ENCODE assay signal across 31 mouse cellular contexts in the genomic region with DNA sequence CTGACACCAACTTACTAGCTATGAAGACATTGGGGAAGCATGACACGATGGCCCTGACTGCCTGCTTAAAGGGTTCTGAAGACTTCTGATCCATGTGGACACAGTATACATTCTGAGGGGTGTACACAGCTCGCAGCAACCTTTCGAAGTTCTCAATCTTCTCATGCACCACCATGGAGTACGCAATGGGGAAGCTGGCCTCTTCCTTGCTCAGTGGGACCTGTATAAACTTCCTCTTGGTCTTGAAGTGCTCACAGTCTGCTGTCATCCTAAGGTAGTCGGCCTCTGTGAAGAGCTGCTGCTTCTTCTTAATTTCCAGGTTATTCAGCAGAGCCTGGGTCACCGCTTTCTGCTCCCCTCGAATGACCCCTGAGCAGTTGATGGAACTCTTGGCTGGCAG. TPM values are rescaled to one million over a fixed set of nuclear protein-coding genes. Genes with fewer than 3 reads are reported as not detected.
DNase-seq lines count a peak whose midpoint lies in the region; ATAC-seq lines count a peak whose summit lies in the region.
"Had no signal": no experiment of that assay in that cellular context is flagged by ENCODE, and none has a peak within 500 bp of the region (broad histone marks: within the 10 kb centered on the region; RNA-seq: fewer than 3 reads in every experiment).

No protein-coding gene starts in this region.

- no peak for ATAC-seq in kidney, embryonic 16.5 days (ENCODE audit: low FRiP score, low TSS enrichment)
- peak; percentile 62 for ATAC-seq in granulocyte monocyte progenitor cell, adult 5-6 weeks (replicated peaks; ENCODE audit: poor library complexity, severe bottlenecking)
- ATAC-seq in megakaryocyte progenitor cell, adult 5-6 weeks (replicated peaks; ENCODE audit: poor library complexity): peak; percentile 57
- ATAC-seq in stomach, embryonic 16.5 days (ENCODE audit: insufficient read depth, low FRiP score): no peak
- ATAC-seq: CD4-positive, CD25-positive, alpha-beta regulatory T cell, adult 4 months; forebrain, embryonic 14.5 days; forebrain, postnatal 0 days; hindbrain, embryonic 16.5 days had no signal

- peaks cover 10% of the 10 kb centered on the region for H3K4me1 ChIP-seq in kidney, embryonic 16.5 days (ENCODE audit: insufficient read depth, low read length)
- H3K4me1 ChIP-seq in stomach, embryonic 16.5 days (ENCODE audit: control insufficient read depth, insufficient read depth, low read length): no peaks in the 10 kb centered on the region
- H3K4me1 ChIP-seq: embryonic facial prominence, embryonic 12.5 days; embryonic facial prominence, embryonic 15.5 days; hindbrain, embryonic 10.5 days; hindbrain, embryonic 13.5 days had no signal

- DNase-seq in kidney, adult 11 months: no peak
- no peak for DNase-seq in lung, postnatal 10 days
- no peak for DNase-seq in thymus, postnatal 10 days (ENCODE audit: low spot score in 2 of 2)
- DNase-seq in ovary, postnatal 14 days (ENCODE audit: low spot score): no peak
- DNase-seq: adrenal gland, adult 8-10 months; adrenal gland, postnatal 25 days; cerebellum, adult 18-20 months; cerebellum, adult 9-10 months; cerebellum, postnatal 14 days; forebrain, postnatal 0 days; gastrocnemius, postnatal 25 days; heart, postnatal 36 days had no signal

- H3K4me3 ChIP-seq in kidney, embryonic 16.5 days (ENCODE audit: low read length): no peak overlapping the region
- no peak overlapping the region; the same call in 1 of the 2 replicates for H3K4me3 ChIP-seq in stomach, embryonic 16.5 days (replicated peaks; ENCODE audit: low read length)
- H3K4me3 ChIP-seq: embryonic facial prominence, embryonic 12.5 days; embryonic facial prominence, embryonic 15.5 days; hindbrain, embryonic 10.5 days; hindbrain, embryonic 13.5 days had no signal

- 86% methylated on average over 7 of the region's 7 CpGs for WGBS in kidney, embryonic 16.5 days
- 91% methylated on average over 7 of the region's 7 CpGs for WGBS in stomach, embryonic 16.5 days

- no peak overlapping the region for H3K4me2 ChIP-seq in kidney, embryonic 16.5 days (replicated peaks; ENCODE audit: low read depth, low read length)
- H3K4me2 ChIP-seq in stomach, embryonic 16.5 days (ENCODE audit: low read depth, low read length): 0 out of 2 replicates have a peak overlapping the region, but pooled peaks have one; percentile 31
- H3K4me2 ChIP-seq: embryonic facial prominence, embryonic 12.5 days; embryonic facial prominence, embryonic 15.5 days; heart, embryonic 11.5 days; hindbrain, embryonic 13.5 days had no signal

- 0 out of 2 replicates have a peak overlapping the region, but pooled peaks have one; percentile 25 for H3K27ac ChIP-seq in kidney, embryonic 16.5 days (ENCODE audit: low read length)
- H3K27ac ChIP-seq in stomach, embryonic 16.5 days (ENCODE audit: low read length): no peak overlapping the region
- H3K27ac ChIP-seq: embryonic facial prominence, embryonic 12.5 days; embryonic facial prominence, embryonic 15.5 days; hindbrain, embryonic 10.5 days; hindbrain, embryonic 13.5 days had no signal

- no peaks in the 10 kb centered on the region for H3K9me3 ChIP-seq in kidney, embryonic 16.5 days (ENCODE audit: low read length)
- no peaks in the 10 kb centered on the region for H3K9me3 ChIP-seq in stomach, embryonic 16.5 days (replicated peaks; ENCODE audit: control insufficient read depth, low read length)
- H3K9me3 ChIP-seq: embryonic facial prominence, embryonic 12.5 days; embryonic facial prominence, embryonic 15.5 days; hindbrain, embryonic 13.5 days had no signal

- no peak overlapping the region for H3K9ac ChIP-seq in kidney, embryonic 16.5 days (replicated peaks; ENCODE audit: low read length)
- no peak overlapping the region for H3K9ac ChIP-seq in stomach, embryonic 16.5 days (ENCODE audit: low read length)
- H3K9ac ChIP-seq: embryonic facial prominence, embryonic 12.5 days; embryonic facial prominence, embryonic 15.5 days; forebrain, postnatal 0 days; hindbrain, embryonic 13.5 days had no signal

- no peaks in the 10 kb centered on the region for H3K27me3 ChIP-seq in kidney, embryonic 16.5 days (ENCODE audit: insufficient read depth, low read length)
- H3K27me3 ChIP-seq in stomach, embryonic 16.5 days (ENCODE audit: control insufficient read depth, insufficient read depth, low read length): no peaks in the 10 kb centered on the region
- H3K27me3 ChIP-seq: embryonic facial prominence, embryonic 12.5 days; embryonic facial prominence, embryonic 15.5 days; hindbrain, embryonic 13.5 days had no signal

- no peaks in the 10 kb centered on the region for H3K36me3 ChIP-seq in kidney, embryonic 16.5 days (ENCODE audit: insufficient read depth, low read length)
- H3K36me3 ChIP-seq in stomach, embryonic 16.5 days (ENCODE audit: control insufficient read depth, insufficient read depth, low read length): no peaks in the 10 kb centered on the region
- H3K36me3 ChIP-seq: embryonic facial prominence, embryonic 12.5 days; embryonic facial prominence, embryonic 15.5 days; hindbrain, embryonic 10.5 days; hindbrain, embryonic 13.5 days had no signal

RNA-seq across cellular contexts. Expression of gene Gcnt3, which starts 3.2 kb away (rescaled TPM):
- 1.5 and 1.7 TPM in 2 replicates for polyA plus RNA-seq in kidney, embryonic 16.5 days (2015; fragmentation: Nextera tagmentation; extraction: Ambion mirVana)
- total RNA-seq in granulocyte monocyte progenitor cell, adult 5-6 weeks (2014; fragmentation: Nextera tagmentation): not detected in 2 replicates
- total RNA-seq in granulocyte monocyte progenitor cell, adult 5-6 weeks (2017): not detected in 2 replicates
- not detected in 2 replicates for total RNA-seq in megakaryocyte progenitor cell, adult 5-6 weeks (2015)
- not detected in 2 replicates for total RNA-seq in megakaryocyte progenitor cell, adult 5-6 weeks (2017)
- 16.9 and 28.7 TPM in 2 replicates for polyA plus RNA-seq in stomach, embryonic 16.5 days (2015; fragmentation: Nextera tagmentation; extraction: Ambion mirVana)
- total RNA-seq: adrenal gland, adult 8-10 months; adrenal gland, postnatal 25 days; forebrain, postnatal 0 days; gastrocnemius, adult 8-10 months; gastrocnemius, postnatal 25 days; heart, postnatal 36 days; MEL had no signal
- polyA plus RNA-seq: brain, embryonic 14.5 days; CD4-positive, CD25-positive, alpha-beta regulatory T cell, adult 4 months; embryonic facial prominence, embryonic 12.5 days; forebrain, embryonic 11.5 days; forebrain, embryonic 14.5 days; forebrain, postnatal 0 days; frontal cortex, adult 2 months; gonadal fat pad, adult 2 months; heart, embryonic 11.5 days; heart, embryonic 14.5 days; hindbrain, embryonic 10.5 days; hindbrain, embryonic 13.5 days; hindbrain, embryonic 16.5 days had no signal

RNA-seq across cellular contexts. Expression of gene Gtf2a2, which starts 22.4 kb away (rescaled TPM):
- polyA plus RNA-seq in kidney, embryonic 16.5 days (2015; fragmentation: Nextera tagmentation; extraction: Ambion mirVana): 174 and 181 TPM in 2 replicates
- 92.2 and 108 TPM in 2 replicates for total RNA-seq in granulocyte monocyte progenitor cell, adult 5-6 weeks (2014; fragmentation: Nextera tagmentation)
- total RNA-seq in granulocyte monocyte progenitor cell, adult 5-6 weeks (2017): 102 and 108 TPM in 2 replicates
- total RNA-seq in megakaryocyte progenitor cell, adult 5-6 weeks (2015): 124 and 134 TPM in 2 replicates
- total RNA-seq in megakaryocyte progenitor cell, adult 5-6 weeks (2017): 114 and 115 TPM in 2 replicates
- 169 and 179 TPM in 2 replicates for polyA plus RNA-seq in stomach, embryonic 16.5 days (2015; fragmentation: Nextera tagmentation; extraction: Ambion mirVana)

RNA-seq across cellular contexts. Expression of gene Bnip2, which starts 45.4 kb away (rescaled TPM):
- polyA plus RNA-seq in kidney, embryonic 16.5 days (2015; fragmentation: Nextera tagmentation; extraction: Ambion mirVana): 111 and 116 TPM in 2 replicates
- total RNA-seq in granulocyte monocyte progenitor cell, adult 5-6 weeks (2014; fragmentation: Nextera tagmentation): 92.4 and 110 TPM in 2 replicates
- 108 and 140 TPM in 2 replicates for total RNA-seq in granulocyte monocyte progenitor cell, adult 5-6 weeks (2017)
- total RNA-seq in megakaryocyte progenitor cell, adult 5-6 weeks (2015): 86.9 and 95.9 TPM in 2 replicates
- total RNA-seq in megakaryocyte progenitor cell, adult 5-6 weeks (2017): 133 and 153 TPM in 2 replicates
- 86.8 and 98.3 TPM in 2 replicates for polyA plus RNA-seq in stomach, embryonic 16.5 days (2015; fragmentation: Nextera tagmentation; extraction: Ambion mirVana)

Comparison
In these comparisons a context has a peak if more than half of its experiments do, and no peak if none do; other contexts are left out.
1. ATAC-seq: peak in granulocyte monocyte progenitor cell, adult 5-6 weeks (single experiment) and megakaryocyte progenitor cell, adult 5-6 weeks (single experiment); none in kidney, embryonic 16.5 days (single experiment) and stomach, embryonic 16.5 days (single experiment).